ENCODE assay signal across 20 mouse cellular contexts in genomic region chr7:100693199-100693598, GRCm38 (mm10). TPM values are rescaled to one million over a fixed set of nuclear protein-coding genes. Genes with fewer than 3 reads are reported as not detected.
"Had no signal": no experiment of that assay in that cellular context is flagged by ENCODE, and none has a peak within 500 bp of the region (broad histone marks: within the 10 kb centered on the region; RNA-seq: fewer than 3 reads in every experiment).

No protein-coding gene starts in this region.

- H3K4me3 ChIP-seq: limb, embryonic 12.5 days; limb, embryonic 15.5 days; liver, embryonic 12.5 days; liver, embryonic 15.5 days; lung, embryonic 15.5 days; neural tube, embryonic 12.5 days; neural tube, embryonic 15.5 days had no signal

- H3K9me3 ChIP-seq: limb, embryonic 12.5 days; limb, embryonic 15.5 days; liver, embryonic 12.5 days; liver, embryonic 15.5 days; lung, embryonic 15.5 days; neural tube, embryonic 12.5 days; neural tube, embryonic 15.5 days had no signal

- H3K27ac ChIP-seq: limb, embryonic 12.5 days; limb, embryonic 15.5 days; liver, embryonic 12.5 days; liver, embryonic 15.5 days; lung, embryonic 15.5 days; macrophage; neural tube, embryonic 12.5 days; neural tube, embryonic 15.5 days had no signal

- DNase-seq: kidney, adult 18-20 months; kidney, postnatal 10 days; kidney, postnatal 36 days; left cerebral cortex, postnatal 4 days; lung, adult 18-20 months; lung, postnatal 10 days; midbrain, embryonic 14.5 days; right cerebral cortex, adult 18-20 months; right cerebral cortex, postnatal 14 days; right cerebral cortex, postnatal 4 days; thymus, postnatal 25 days had no signal

- H3K4me1 ChIP-seq: limb, embryonic 12.5 days; limb, embryonic 15.5 days; liver, embryonic 12.5 days; liver, embryonic 15.5 days; lung, embryonic 15.5 days; neural tube, embryonic 12.5 days; neural tube, embryonic 15.5 days had no signal

- H3K36me3 ChIP-seq: limb, embryonic 12.5 days; limb, embryonic 15.5 days; liver, embryonic 12.5 days; liver, embryonic 15.5 days; lung, embryonic 15.5 days; neural tube, embryonic 12.5 days; neural tube, embryonic 15.5 days had no signal

- H3K4me2 ChIP-seq: limb, embryonic 12.5 days; limb, embryonic 15.5 days; liver, embryonic 12.5 days; liver, embryonic 15.5 days; lung, embryonic 15.5 days; neural tube, embryonic 12.5 days; neural tube, embryonic 15.5 days had no signal

- ATAC-seq: liver, embryonic 12.5 days had no signal

- H3K9ac ChIP-seq: limb, embryonic 12.5 days; limb, embryonic 15.5 days; liver, embryonic 12.5 days; liver, embryonic 15.5 days; lung, embryonic 15.5 days; neural tube, embryonic 12.5 days; neural tube, embryonic 15.5 days had no signal

- H3K27me3 ChIP-seq: limb, embryonic 12.5 days; limb, embryonic 15.5 days; liver, embryonic 12.5 days; liver, embryonic 15.5 days; lung, embryonic 15.5 days; neural tube, embryonic 12.5 days; neural tube, embryonic 15.5 days had no signal

RNA-seq across cellular contexts. Expression of gene Plekhb1, which starts 31.0 kb away (rescaled TPM):
- total RNA-seq: megakaryocyte, adult 5-6 weeks had no signal
- polyA plus RNA-seq: macrophage had no signal
